Mouse (Mus musculus) left cerebral cortex, postnatal 14 days (tissue): ENCODE data around the gene Dmap1. TPM values are rescaled to one million over a fixed set of nuclear protein-coding genes. Genes with fewer than 3 reads are reported as not detected.

ENCODE experiments used
- DNase-seq, 2 experiments: peaks; one replicate each; pipeline ENCODE4 v3.0.0; 2021 to 2022; ENCODE audit warnings: low spot score in 2 of 2, mixed read lengths in 1 of 2
- intact Hi-C: fragments of 180-260 bp; cut with DNase I; formaldehyde crosslinking; loops from one replicate; pipeline ENCODE4 v1.15.1; 2025
- total RNA-seq, 2 experiments: library from RNA; stranded (reverse); gene quantifications; 2 replicates each; pipeline ENCODE4 v1.2.3; 2021

The Dmap1 gene
- total RNA-seq, 2 experiments from 2014 or later = 35.9 to 36.0 TPM

DNA sequence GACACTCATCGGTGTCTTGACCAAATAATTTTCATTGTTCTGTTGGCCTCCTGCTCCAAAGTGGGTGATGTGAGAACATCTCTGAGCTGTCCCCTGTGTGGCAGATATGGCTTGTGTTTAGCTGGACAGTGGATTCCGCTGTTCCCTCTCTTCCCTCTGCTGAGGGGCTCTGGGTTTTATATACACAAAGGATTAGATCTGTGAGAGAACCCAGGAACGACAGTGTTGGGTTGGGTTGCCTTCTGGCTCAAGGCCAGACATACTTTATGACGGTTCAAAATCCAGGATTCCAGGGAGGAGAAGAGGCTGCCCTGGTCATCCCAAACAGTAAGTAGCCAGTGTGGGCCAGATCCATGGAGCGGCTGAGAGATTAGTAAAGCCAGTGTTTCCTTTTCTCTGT, 48.5 kb downstream of the Dmap1 start:
- no peak for DNase-seq
- intact Hi-C loops = no loop called here

DNA sequence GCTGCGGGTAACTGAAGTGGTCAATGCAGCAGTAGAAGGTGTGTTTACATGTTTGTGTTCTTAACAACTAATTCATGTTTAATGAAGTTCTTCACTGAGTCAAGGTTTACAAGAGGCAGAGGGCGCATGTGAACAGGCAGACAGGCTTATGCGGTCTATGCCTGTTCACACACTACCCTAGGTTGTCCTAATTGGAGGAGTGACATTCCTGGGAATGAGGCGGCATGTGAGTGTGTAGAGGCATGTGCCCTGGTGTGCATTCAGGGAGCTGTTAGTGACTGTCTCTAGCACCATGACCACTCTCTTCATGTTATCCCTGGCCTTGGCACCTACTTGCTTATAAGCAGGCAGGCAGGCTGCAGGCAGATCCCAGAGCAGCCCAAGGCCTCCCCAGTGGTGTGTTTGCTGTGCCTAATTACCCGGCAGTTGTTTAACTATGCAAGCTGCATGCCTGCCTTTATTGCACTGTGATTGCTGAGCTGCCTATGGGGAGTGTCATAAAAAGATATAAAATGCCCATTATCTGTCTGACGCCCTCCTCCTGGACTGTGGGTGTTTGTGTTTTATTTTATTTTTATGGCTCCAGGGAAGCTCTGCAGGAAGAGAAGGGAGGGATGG, 51.9 kb downstream of the Dmap1 start:
- no peak for DNase-seq
- intact Hi-C loops = no loop called here

DNA sequence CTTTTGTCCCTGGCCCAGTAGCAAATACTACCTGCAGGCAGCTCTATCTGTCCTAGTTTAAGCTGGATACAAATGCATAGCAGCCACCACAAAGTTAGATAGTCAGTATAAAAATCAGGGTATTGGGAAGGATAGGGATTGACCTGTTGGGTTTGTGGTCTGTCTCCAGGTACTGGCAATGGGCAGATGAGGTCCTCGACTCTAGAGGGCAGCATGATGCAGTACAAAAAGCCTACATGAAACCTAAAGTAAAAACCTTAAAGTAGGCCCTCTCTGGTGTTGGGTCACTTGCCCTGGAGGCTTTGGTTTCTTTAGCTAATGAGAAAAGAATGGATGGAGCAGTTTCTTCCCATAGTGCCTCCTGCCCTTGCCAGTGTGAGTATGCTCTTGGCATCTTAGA, 53.6 kb downstream of the Dmap1 start:
- intact Hi-C loops = no loop called here
- no peak for DNase-seq

Other genes starting within 250 kb of the Dmap1 start
- gene Rnf220, start 185.2 kb downstream of the Dmap1 start, total RNA-seq = 100 to 1,000 TPM; 138 to 151 TPM
- gene Eri3, start 131.9 kb downstream of the Dmap1 start, total RNA-seq = 100 to 1,000 TPM; 229 to 246 TPM
- gene Gm12845, start 42.1 kb upstream of the Dmap1 start, total RNA-seq = not detected
- not detected for gene Klf17, start 83.4 kb upstream of the Dmap1 start, total RNA-seq
- gene Slc6a9, start 152.2 kb upstream of the Dmap1 start, total RNA-seq = 10 to 100 TPM; 32.4 to 33.5 TPM
- gene Ccdc24, start 190.3 kb upstream of the Dmap1 start, total RNA-seq = 1 to 10 TPM; 2.1 to 2.8 TPM
- gene B4galt2, start 201.2 kb upstream of the Dmap1 start, total RNA-seq = 100 to 1,000 TPM; 136 to 144 TPM
- 100 to 1,000 TPM; 486 to 488 TPM for gene Atp6v0b, start 205.1 kb upstream of the Dmap1 start, total RNA-seq
- 1 to 10 TPM; 9.0 to 9.1 TPM for gene Dph2, start 209.8 kb upstream of the Dmap1 start, total RNA-seq
- 100 to 1,000 TPM; 124 to 125 TPM for gene Ipo13, start 232.7 kb upstream of the Dmap1 start, total RNA-seq
- gene Artn, start 247.5 kb upstream of the Dmap1 start, total RNA-seq = 1 to 10 TPM; 1.8 to 2.3 TPM